Mouse (Mus musculus): ENCODE data around the gene Gm10645. TPM values are rescaled to one million over a fixed set of nuclear protein-coding genes. Genes with fewer than 3 reads are reported as not detected.

Gene Gm10645
- polyA plus RNA-seq, 2 experiments, result 0.09 to 0.15 TPM

- H3K4me3 ChIP-seq (ENCODE audit: insufficient read depth in 1 of 2, low read depth in 2 of 2, low read length in 2 of 2), result no peak overlapping the region
- no peak overlapping the region for H3K9ac ChIP-seq (replicated peaks)
- H3K27me3 ChIP-seq (ENCODE audit: control insufficient read depth, insufficient read depth, low read length), result no peaks in the 10 kb centered on the region
- H3K36me3 ChIP-seq (replicated peaks; ENCODE audit: control insufficient read depth, insufficient read depth, low read depth), result no peaks in the 10 kb centered on the region
- TF ChIP-seq EP300 (IDR thresholded peaks at IDR 0.05; ENCODE audit: low read depth) (no peak), CTCF (IDR thresholded peaks at IDR 0.05; ENCODE audit: low read depth) (no peak)
- no peak overlapping the region for H3K27ac ChIP-seq
- WGBS (ENCODE audit: insufficient replicate concordance), result 75% methylated on average over 11 of the region's 11 CpGs
- H3K9me3 ChIP-seq (ENCODE audit: control insufficient read depth, low read length), result no peaks in the 10 kb centered on the region
- DNase-seq (ENCODE audit: low read depth in 3 of 3, low spot score in 3 of 3) (no peak), ATAC-seq (ENCODE audit: insufficient read depth) (no peak)
- no peak overlapping the region for H3K4me2 ChIP-seq (ENCODE audit: low read depth)
- H3K4me1 ChIP-seq (replicated peaks; ENCODE audit: control insufficient read depth in 2 of 2, insufficient read depth in 2 of 2, low read length in 1 of 2), result 0 out of 4 replicates have a peak, but pooled peaks cover 0 to 8% of the 10 kb centered on the region in 2 experiments
These were observed 37.0 kb upstream of the Gm10645 start for GRCm38 (mm10) chr8:83202946-83203345.

DNA sequence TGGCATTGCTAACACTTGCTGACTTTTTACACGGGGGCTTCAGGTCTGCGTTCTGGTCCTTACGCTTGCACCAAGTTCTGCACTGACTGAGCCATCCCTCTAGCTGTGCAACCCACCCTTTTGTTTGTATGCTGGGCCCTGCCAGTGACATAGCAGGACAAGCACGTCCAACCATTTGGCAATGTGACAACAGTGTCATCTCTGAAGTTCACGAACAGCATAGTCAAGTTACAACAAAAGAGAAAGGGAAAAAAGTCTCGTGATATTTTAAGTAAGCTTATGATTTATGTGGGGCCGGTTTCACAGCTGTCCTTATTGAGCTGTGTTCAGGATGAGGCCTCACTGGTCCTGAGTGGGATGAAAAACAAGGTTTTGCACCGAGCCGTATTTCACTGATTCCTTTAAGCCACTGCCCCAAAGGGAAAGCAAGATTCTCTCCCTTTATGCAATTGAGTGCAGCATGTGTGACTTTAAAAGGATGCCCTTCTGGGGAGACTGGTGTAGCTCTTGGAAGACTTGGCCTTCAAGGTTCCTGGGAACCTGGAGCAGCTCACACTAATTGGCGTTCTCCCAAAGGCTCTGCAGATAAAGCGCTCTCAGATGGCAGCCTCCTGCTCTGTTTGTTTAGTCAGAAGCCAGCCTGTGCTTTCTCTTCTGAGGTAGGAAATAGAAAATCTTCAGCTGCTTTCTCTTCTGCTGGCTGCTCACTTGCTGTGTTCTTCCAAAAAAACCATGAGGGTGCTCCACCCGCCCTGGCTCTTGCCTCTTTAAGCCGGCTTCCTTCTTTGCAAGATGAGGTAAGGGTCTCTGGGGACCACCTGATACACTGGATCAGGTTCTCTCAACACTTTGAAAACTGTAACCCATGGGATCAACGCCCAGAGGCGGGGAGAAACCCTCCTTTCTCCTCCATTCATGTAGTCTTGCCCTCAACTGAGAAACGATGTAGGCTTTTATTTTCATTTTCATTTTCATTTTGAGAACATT, 34.5 kb upstream of the Gm10645 start:
- no peaks in the 10 kb centered on the region for H3K9me3 ChIP-seq (ENCODE audit: control insufficient read depth, low read length)
- H3K4me3 ChIP-seq (ENCODE audit: insufficient read depth in 1 of 2, low read depth in 2 of 2, low read length in 2 of 2), result no peak overlapping the region
- WGBS (ENCODE audit: insufficient replicate concordance), result 57% methylated on average over 16 of the region's 16 CpGs
- no peak overlapping the region for H3K9ac ChIP-seq (replicated peaks)
- H3K36me3 ChIP-seq (replicated peaks; ENCODE audit: control insufficient read depth, insufficient read depth, low read depth), result no peaks in the 10 kb centered on the region
- TF ChIP-seq EP300 (IDR thresholded peaks at IDR 0.05; ENCODE audit: low read depth) (no peak), CTCF (IDR thresholded peaks at IDR 0.05; ENCODE audit: low read depth) (no peak)
- no peak overlapping the region for H3K27ac ChIP-seq
- DNase-seq (ENCODE audit: low read depth in 3 of 3, low spot score in 3 of 3), result no peak
- no peak for ATAC-seq (ENCODE audit: insufficient read depth)
- H3K4me2 ChIP-seq (ENCODE audit: low read depth), result no peak overlapping the region
- no peaks in the 10 kb centered on the region for H3K27me3 ChIP-seq (ENCODE audit: control insufficient read depth, insufficient read depth, low read length)
- H3K4me1 ChIP-seq (replicated peaks; ENCODE audit: control insufficient read depth in 2 of 2, insufficient read depth in 2 of 2, low read length in 1 of 2), result 0 out of 4 replicates have a peak, but pooled peaks cover 0 to 5% of the 10 kb centered on the region in 2 experiments

DNA sequence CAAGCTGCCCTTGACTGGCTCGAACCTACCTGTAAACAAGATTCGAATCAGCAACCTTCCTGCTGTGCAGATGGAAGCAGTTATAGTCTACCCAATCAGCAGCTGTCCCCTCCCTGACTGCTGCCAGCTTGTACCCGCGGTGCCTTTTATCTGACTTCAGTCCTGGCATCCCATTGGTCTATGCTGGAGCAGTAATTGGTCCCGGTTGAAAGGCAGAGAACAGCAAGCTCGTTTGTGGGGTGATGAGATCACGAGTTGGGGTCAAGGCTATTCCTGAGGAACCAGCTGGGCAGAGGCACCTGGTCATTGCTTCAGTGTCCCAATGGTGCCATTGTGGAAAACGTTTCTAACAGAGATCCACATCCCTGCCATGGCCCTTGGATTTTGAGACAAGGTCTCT, 33.7 kb upstream of the Gm10645 start:
- no peaks in the 10 kb centered on the region for H3K27me3 ChIP-seq (ENCODE audit: control insufficient read depth, insufficient read depth, low read length)
- ATAC-seq (ENCODE audit: insufficient read depth) (no peak), DNase-seq (ENCODE audit: low read depth in 3 of 3, low spot score in 3 of 3) (no peak)
- H3K27ac ChIP-seq, result no peak overlapping the region
- H3K9me3 ChIP-seq (ENCODE audit: control insufficient read depth, low read length), result no peaks in the 10 kb centered on the region
- WGBS (ENCODE audit: insufficient replicate concordance), result 54% methylated on average over 8 of the region's 8 CpGs
- no peaks in the 10 kb centered on the region for H3K36me3 ChIP-seq (replicated peaks; ENCODE audit: control insufficient read depth, insufficient read depth, low read depth)
- H3K4me3 ChIP-seq (ENCODE audit: insufficient read depth in 1 of 2, low read depth in 2 of 2, low read length in 2 of 2), result no peak overlapping the region
- no peak overlapping the region for H3K4me2 ChIP-seq (ENCODE audit: low read depth)
- 0 out of 4 replicates have a peak, but pooled peaks cover 0 to 5% of the 10 kb centered on the region in 2 experiments for H3K4me1 ChIP-seq (replicated peaks; ENCODE audit: control insufficient read depth in 2 of 2, insufficient read depth in 2 of 2, low read length in 1 of 2)
- TF ChIP-seq CTCF (IDR thresholded peaks at IDR 0.05; ENCODE audit: low read depth), result no peak
- TF ChIP-seq EP300 (IDR thresholded peaks at IDR 0.05; ENCODE audit: low read depth), result no peak
- no peak overlapping the region for H3K9ac ChIP-seq (replicated peaks)

DNA sequence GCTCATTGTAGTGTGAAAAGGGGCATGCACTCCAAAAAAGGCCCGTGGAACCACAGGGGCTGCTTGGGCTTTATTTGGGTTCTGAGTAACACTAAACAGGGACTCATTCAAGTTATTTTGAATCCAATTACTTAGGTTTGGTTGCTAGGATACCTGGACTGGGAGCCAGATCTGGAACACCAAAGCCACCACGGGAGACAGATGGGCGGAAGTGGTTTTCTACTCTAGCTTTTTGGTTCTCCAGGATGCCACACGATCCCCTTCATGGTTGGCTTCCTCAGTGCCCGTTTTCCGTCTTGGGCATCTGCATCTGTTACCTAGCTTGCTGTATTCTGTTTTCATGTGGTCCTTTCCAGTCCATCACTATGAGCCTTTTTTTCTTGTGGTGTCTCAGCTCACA, 30.1 kb upstream of the Gm10645 start:
- ATAC-seq (ENCODE audit: insufficient read depth), result no peak
- no peak for TF ChIP-seq EP300 (IDR thresholded peaks at IDR 0.05; ENCODE audit: low read depth)
- TF ChIP-seq CTCF (IDR thresholded peaks at IDR 0.05; ENCODE audit: low read depth), result no peak
- H3K36me3 ChIP-seq (replicated peaks; ENCODE audit: control insufficient read depth, insufficient read depth, low read depth), result no peaks in the 10 kb centered on the region
- H3K27me3 ChIP-seq (ENCODE audit: control insufficient read depth, insufficient read depth, low read length), result no peaks in the 10 kb centered on the region
- 61% methylated on average over 6 of the region's 6 CpGs for WGBS (ENCODE audit: insufficient replicate concordance)
- H3K4me1 ChIP-seq (replicated peaks; ENCODE audit: control insufficient read depth in 2 of 2, insufficient read depth in 2 of 2, low read length in 1 of 2), result 0 out of 4 replicates have a peak, but pooled peaks cover 0 to 5% of the 10 kb centered on the region in 2 experiments
- no peak overlapping the region for H3K27ac ChIP-seq
- H3K4me3 ChIP-seq (ENCODE audit: insufficient read depth in 1 of 2, low read depth in 2 of 2, low read length in 2 of 2), result no peak overlapping the region
- H3K9me3 ChIP-seq (ENCODE audit: control insufficient read depth, low read length), result no peaks in the 10 kb centered on the region
- no peak overlapping the region for H3K9ac ChIP-seq (replicated peaks)
- DNase-seq (ENCODE audit: low read depth in 3 of 3, low spot score in 3 of 3), result no peak
- no peak overlapping the region for H3K4me2 ChIP-seq (ENCODE audit: low read depth)

- Histone ChIP-seq H3K27ac (no peak overlapping the region), H3K9ac (replicated peaks) (no peak overlapping the region), H3K27me3 (ENCODE audit: control insufficient read depth, insufficient read depth, low read length) (no peaks in the 10 kb centered on the region), H3K4me2 (ENCODE audit: low read depth) (no peak overlapping the region), H3K9me3 (ENCODE audit: control insufficient read depth, low read length) (no peaks in the 10 kb centered on the region), H3K4me1 (replicated peaks; ENCODE audit: control insufficient read depth in 2 of 2, insufficient read depth in 2 of 2, low read length in 1 of 2) (no peaks in the 10 kb centered on the region), H3K4me3 (ENCODE audit: insufficient read depth in 1 of 2, low read depth in 2 of 2, low read length in 2 of 2) (no peak overlapping the region), H3K36me3 (replicated peaks; ENCODE audit: control insufficient read depth, insufficient read depth, low read depth) (no peaks in the 10 kb centered on the region)
- no peak for TF ChIP-seq CTCF (IDR thresholded peaks at IDR 0.05; ENCODE audit: low read depth)
- no peak for TF ChIP-seq EP300 (IDR thresholded peaks at IDR 0.05; ENCODE audit: low read depth)
- DNase-seq (ENCODE audit: low read depth in 3 of 3, low spot score in 3 of 3) (no peak), ATAC-seq (ENCODE audit: insufficient read depth) (no peak)
- 36% methylated on average over 4 of the region's 4 CpGs for WGBS (ENCODE audit: insufficient replicate concordance)
These were observed 23.6 kb upstream of the Gm10645 start for GRCm38 (mm10) chr8:83189538-83190095.

All from liver, embryonic 14.5 days (tissue).